Mouse (Mus musculus) embryonic fibroblast, embryonic 13.5 days (primary cell): Measurements from ENCODE around the gene Rps12.

ENCODE experiments used
- CTCF ChIP-seq: IDR thresholded peaks from 2 replicates; pipeline ENCODE4 v1.5.1; 2011; ENCODE audit warnings: mild to moderate bottlenecking, control low read depth, low read length, moderate library complexity, borderline replicate concordance; ENCODE audit not compliant: insufficient read depth
- POLR2A ChIP-seq: IDR thresholded peaks from 2 replicates; pipeline ENCODE4 v1.6.1; 2011; ENCODE audit warnings: low read depth, mild to moderate bottlenecking, control low read depth, low read length, moderate library complexity

GRCm38 (mm10) chr10:23754166-23754565, 32.9 kb downstream of the Rps12 start:
- no peak for TF ChIP-seq CTCF
- TF ChIP-seq POLR2A: no peak
